Mouse (Mus musculus) gastrocnemius, postnatal 36 days (tissue): ENCODE results near the gene Nt5dc2. TPM values are rescaled to one million over a fixed set of nuclear protein-coding genes. Genes with fewer than 3 reads are reported as not detected.

Source experiments
- total RNA-seq, 2 experiments: library from RNA; stranded (reverse); gene quantifications; 2 replicates each; pipeline ENCODE4 v1.2.3; 2021

The Nt5dc2 gene
- total RNA-seq, 2 experiments from 2014 or later: 2.2 to 2.4 TPM

Other genes starting within 250 kb of the Nt5dc2 start
- under 1 TPM in 1 of 2 experiments, not detected in 1; 0.38 TPM for gene Itih4, start 244.6 kb upstream of the Nt5dc2 start, total RNA-seq
- gene Itih3, start 207.3 kb upstream of the Nt5dc2 start, total RNA-seq: under 1 TPM; 0.12 to 0.23 TPM
- gene Itih1, start 187.8 kb upstream of the Nt5dc2 start, total RNA-seq: under 1 TPM in 1 of 2 experiments, not detected in 1; 0.08 TPM
- 1 to 10 TPM; 4.7 TPM for gene Nek4, start 179.7 kb upstream of the Nt5dc2 start, total RNA-seq
- 10 to 100 TPM in 1 of 2 experiments, 1 to 10 TPM in 1; 9.2 to 10.9 TPM for gene Glt8d1, start 129.7 kb upstream of the Nt5dc2 start, total RNA-seq
- 100 to 1,000 TPM; 113 to 123 TPM for gene Spcs1, start 129.4 kb upstream of the Nt5dc2 start, total RNA-seq
- 10 to 100 TPM; 34.8 to 37.0 TPM for gene Pbrm1, start 111.9 kb upstream of the Nt5dc2 start, total RNA-seq
- gene Gnl3, start 111.9 kb upstream of the Nt5dc2 start, total RNA-seq: 10 to 100 TPM; 23.0 to 33.0 TPM
- gene Smim4, start 2.1 kb upstream of the Nt5dc2 start, total RNA-seq: 10 to 100 TPM; 29.3 to 40.5 TPM
- gene Stab1, start 37.6 kb downstream of the Nt5dc2 start, total RNA-seq: 10 to 100 TPM; 15.6 to 17.7 TPM
- gene Tnnc1, start 77.3 kb downstream of the Nt5dc2 start, total RNA-seq: 100 to 1,000 TPM; 121 to 774 TPM
- gene Nisch, start 85.9 kb downstream of the Nt5dc2 start, total RNA-seq: 10 to 100 TPM; 54.4 to 63.2 TPM
- gene Sema3g, start 86.8 kb downstream of the Nt5dc2 start, total RNA-seq: 1 to 10 TPM; 6.0 to 8.1 TPM
- 1 to 10 TPM; 6.8 to 8.6 TPM for gene Phf7, start 120.3 kb downstream of the Nt5dc2 start, total RNA-seq
- 10 to 100 TPM; 41.5 to 43.2 TPM for gene Bap1, start 120.4 kb downstream of the Nt5dc2 start, total RNA-seq
- under 1 TPM; 0.10 to 0.17 TPM for gene Dnah1, start 192.8 kb downstream of the Nt5dc2 start, total RNA-seq
- 10 to 100 TPM; 27.8 to 28.3 TPM for gene Capn7, start 205.6 kb downstream of the Nt5dc2 start, total RNA-seq